Mouse (Mus musculus) urinary bladder, postnatal 4 days (tissue): ENCODE results near the gene 4932438A13Rik.

Experiments
- DNase-seq, 2 experiments: peaks; one replicate each; pipeline ENCODE4 v3.0.0; 2021 to 2022; ENCODE audit warnings: low spot score in 2 of 2

4932438A13Rik gene

GRCm38 (mm10) chr3:36918322-36918721, 55.4 kb downstream of the 4932438A13Rik start:
- no peak for DNase-seq

- no peak for DNase-seq
Measured at GRCm38 (mm10) chr3:36941572-36941971, 78.7 kb downstream of the 4932438A13Rik start.

- DNase-seq: no peak
Measured at GRCm38 (mm10) chr3:36942108-36942507, 79.2 kb downstream of the 4932438A13Rik start.

- DNase-seq: no peak
Measured at GRCm38 (mm10) chr3:36943706-36944105, 80.8 kb downstream of the 4932438A13Rik start.

- DNase-seq: no peak
Measured at GRCm38 (mm10) chr3:37037979-37038378, 175.1 kb downstream of the 4932438A13Rik start.

- no peak for DNase-seq
Measured at GRCm38 (mm10) chr3:37039811-37040210, 176.9 kb downstream of the 4932438A13Rik start.

- no peak for DNase-seq
Measured at GRCm38 (mm10) chr3:37051491-37051890, 188.6 kb downstream of the 4932438A13Rik start.

GRCm38 (mm10) chr3:37063406-37063805, 200.5 kb downstream of the 4932438A13Rik start, which contains the start of gene Adad1:
Gene Adad1, plus strand, starts transcription at chr3:37063527.
- no peak for DNase-seq

- peak in 1 of 2 experiments; percentile 49 for DNase-seq
Measured at GRCm38 (mm10) chr3:37073211-37073610, 210.3 kb downstream of the 4932438A13Rik start.

GRCm38 (mm10) chr3:37084860-37085259, 222.0 kb downstream of the 4932438A13Rik start:
- no peak for DNase-seq

- DNase-seq: no peak
Measured at GRCm38 (mm10) chr3:37090721-37091120, 227.8 kb downstream of the 4932438A13Rik start.
